Mouse (Mus musculus): Measurements from ENCODE around the gene Arfip1.

Gene Arfip1

DNA sequence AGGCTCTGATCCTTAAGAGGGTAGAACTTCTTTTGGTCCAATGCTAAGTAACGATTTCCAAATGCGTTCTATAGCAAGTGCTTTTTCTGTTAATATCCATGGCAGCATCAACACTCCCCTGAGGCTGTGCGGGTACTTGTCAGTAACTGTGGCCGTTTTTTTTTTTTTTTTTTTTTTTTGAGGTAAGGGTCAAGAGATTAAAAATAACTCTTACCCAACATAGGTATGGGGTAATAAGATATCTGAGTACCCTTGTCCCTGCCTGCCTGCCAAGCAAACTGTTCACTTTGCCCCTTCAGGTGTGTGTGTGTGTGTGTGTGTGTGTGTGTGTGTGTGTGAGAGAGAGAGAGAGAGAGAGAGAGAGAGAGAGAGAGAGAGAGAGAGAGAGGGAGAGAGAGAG is 98.1 kb downstream of the Arfip1 start:
- DNase-seq: no peak

DNA sequence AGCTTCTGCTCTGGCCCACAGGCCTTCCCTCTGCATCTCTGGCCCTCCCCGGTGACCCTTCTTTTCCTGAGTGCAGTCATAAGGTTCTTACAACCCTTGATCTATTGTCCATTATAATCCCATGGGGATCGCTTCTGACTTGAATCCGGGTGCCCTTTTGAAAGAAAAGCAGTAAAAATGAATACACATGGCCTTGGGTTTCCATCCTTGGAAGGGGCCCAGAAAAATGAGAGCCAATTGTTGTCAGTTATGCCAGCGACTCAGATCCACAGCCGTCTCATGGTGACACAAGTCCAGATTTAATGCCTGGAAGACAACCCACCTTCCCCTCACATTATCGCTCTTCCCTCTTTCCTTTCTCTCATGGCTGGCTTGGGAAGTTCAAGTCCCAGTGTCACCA is 100.3 kb downstream of the Arfip1 start:
- no peak for DNase-seq

DNA sequence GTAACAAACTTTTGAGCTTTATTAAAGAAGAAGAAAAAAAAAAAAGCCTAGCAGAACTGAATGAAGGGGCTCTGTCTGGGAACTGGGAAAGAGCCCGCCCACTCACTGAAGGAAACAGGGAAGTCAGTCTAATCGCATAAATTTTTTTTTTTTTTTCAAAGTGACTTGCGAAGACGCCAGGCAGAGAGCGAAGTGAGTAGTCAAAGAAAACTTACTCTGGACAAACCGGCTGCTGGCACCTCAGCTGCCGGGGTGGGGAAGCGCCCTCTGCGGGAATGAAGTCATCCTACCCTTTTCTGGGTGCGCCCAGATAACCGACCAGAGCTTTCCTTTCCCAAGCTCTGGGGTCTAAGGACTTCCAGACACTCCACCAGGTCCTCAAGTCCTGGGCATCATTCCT is 101.3 kb downstream of the Arfip1 start:
- DNase-seq: peak; percentile 61

DNA sequence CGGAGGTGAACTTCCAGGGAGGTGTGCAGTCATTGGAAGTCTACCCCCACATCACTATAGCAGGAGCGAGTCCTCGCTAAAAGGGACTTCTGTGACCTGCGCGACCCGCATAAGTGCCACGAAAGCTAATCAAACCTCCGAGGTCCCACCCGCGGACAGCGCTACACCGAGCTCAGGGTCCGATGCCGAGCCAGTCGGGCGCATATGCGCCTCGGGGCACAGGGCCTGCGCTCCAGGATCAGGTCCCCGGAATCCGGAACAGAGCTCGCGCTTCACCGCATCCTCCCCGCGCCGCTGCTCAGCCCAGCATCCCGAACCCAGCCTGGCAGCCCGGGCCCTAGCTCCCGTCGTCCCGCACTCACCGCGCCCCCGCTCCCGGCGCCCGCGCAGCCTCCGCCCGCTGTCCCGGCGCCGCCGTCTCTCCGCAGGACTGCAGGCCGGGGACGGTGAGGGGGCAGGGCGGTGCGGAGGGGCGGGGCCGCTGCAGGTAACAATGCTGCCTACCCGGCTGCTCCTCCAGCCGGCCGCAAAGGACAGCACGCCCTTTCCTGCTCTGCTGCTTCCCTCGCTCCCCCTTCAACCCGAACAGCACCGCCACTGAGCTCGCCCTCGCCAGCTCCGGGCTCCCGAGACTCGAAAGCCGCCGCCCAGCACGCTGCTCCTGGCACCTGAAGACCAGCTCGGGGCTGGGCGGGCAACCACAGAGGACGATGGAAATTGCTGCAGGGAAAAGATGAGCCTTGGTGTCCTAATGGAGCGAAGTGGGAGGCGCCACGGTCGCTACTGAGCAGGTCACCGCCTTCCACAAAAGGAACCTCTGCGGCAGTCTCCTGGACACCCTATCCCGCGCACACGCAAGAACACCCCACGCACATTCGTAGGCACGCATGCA is 102.2 kb downstream of the Arfip1 start, which contains the start of gene Fhdc1:
TSS of gene Fhdc1 (minus strand) at position 424 of the 892 bp plus-strand sequence.
- DNase-seq: peak; percentile 74

DNA sequence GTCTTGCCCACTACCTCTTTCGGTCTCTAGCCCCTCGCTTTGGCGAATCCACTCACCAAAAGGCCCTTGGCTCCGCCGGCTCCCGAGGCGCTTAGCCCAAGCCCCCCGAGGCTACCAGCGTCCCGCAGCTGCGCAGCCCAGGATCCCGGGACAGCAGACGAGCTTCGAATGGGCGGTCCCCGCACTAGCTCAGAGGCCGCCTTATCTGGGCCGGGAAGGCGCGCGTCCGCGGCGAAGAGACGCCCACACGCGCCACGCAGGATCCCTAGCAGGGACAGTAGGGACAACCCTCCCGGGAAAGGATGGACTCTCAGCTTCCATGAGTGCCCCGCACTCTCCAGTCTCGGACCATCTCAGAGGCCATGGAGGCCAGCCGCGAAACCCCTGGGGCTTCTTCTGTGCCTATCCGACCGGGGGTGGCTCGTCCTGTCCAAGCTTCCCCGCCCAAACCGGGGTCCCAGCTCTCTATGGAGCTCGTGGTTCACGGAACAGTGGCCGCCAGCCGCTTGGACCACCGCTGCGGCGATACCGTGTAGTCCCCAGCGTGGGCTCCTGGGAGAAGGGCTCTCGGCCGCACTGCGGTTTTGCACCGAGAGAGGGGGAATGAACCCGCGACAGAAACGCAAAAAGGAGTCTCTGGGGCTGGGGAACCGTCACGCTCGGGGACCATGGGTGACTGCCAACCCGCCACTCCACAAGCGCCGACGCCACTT is 103.0 kb downstream of the Arfip1 start:
- peak; percentile 67 for DNase-seq

DNA sequence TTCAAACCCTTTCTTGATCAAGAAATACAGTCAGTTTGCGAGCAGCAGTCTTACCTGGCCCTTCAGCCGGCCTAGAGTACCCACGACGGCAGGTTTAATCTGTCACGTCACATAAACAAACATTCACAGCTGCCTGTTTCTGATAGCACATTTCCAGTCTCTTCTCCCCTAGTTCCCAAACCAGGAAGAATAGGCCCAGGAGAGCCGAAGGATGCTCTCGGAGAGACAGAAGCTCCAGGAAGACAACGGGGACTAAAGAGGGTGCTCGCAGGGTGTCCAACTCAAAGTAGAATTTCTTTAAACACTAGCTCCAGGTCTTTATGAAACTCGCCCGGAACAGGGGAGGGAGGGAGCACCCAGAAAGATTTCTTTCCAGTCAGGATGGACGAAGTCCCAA is 103.5 kb downstream of the Arfip1 start:
- DNase-seq: no peak

DNA sequence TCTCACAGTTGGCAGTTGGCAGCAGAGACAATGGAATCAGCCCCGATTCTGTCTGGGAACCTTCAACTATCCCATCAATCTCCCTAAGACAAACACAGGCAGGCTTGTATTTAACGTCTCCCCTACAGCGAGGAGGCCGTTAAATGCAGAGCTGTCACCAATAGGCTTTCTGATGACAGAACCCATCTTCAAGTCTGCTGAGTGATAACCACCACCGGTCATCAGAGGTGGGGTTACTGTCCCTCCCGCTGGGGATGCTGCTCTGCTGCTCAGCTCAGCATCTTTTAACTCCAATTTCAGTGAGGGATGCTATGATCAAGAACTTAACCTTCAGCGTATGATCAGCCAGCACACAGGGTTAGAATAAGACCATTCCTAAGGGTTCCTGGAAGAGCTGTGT is 104.2 kb downstream of the Arfip1 start:
- no peak for DNase-seq

DNA sequence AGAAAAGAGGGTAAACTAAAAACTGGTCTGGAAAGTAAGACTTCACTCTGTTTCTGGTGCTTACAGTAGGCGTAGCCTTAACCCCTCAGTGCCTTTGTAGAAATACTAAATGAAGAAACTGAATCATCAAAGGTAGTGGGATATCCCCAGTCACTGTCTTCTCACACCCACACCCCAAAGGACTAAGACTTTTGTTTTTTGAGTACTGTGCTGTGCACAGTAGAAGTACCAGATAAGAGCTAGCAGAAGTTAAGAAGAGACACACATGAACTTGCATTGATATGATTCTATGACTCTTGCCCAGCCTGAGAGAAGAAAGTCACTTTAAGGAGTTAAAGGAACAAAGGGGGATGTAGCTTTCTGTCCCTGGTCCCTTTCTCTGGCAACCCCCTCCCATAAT is 104.9 kb downstream of the Arfip1 start:
- DNase-seq: no peak

DNA sequence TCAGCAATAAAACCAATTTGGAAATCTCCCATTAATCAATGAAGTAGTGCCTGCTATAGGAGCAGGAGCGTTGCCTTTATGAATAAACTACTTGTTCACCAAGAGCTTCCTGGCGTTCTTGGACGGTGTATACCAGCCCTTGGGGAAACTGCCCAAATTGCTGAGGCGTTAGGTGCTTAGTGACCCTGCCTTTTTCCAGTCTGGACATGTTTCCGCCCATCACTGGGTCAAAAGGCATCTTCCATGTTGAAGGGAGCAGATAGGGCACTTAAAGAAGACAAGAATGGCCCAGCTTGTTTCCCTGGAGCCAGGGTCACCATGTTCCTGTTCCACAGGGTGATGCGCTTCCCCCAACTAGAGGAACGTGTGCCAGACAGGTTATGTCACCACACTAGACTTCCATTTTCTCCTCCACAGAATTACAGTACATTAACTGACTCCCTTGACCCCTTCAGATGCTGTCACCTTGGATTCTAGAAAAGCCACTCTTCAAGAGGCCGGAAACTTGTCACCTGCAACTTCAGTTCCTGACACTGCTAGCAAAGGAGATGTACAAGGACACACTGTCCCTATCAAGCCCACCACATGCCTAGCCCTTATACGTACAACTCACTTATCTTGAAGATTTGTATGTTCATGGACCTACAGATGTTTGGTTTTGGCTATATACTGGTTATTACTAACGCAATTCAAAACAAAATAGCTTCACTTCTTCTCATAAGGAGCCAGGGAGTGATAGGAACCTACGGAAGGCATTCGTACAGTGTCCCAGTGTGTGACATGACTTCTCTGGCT is 107.2 kb downstream of the Arfip1 start:
- DNase-seq: no peak

DNA sequence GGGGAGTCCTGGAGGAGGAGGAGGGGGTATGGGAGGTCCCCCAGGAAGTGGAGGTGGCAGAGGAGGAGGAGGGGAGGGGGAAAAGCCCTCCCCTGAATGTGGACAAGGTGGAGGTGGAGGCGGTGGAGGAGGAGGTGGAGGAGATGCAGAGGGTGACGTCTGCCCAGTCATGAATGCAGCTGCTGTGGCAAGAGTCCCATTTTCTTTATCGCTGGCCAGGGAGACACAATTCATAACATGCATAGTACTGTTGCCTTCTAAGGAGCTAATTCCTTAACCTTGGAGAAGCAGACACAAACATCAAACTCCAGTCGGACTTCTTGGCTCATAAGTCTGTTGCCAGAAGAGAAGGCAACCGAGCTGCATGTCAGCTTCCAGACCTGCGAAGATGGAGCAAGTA is 108.0 kb downstream of the Arfip1 start:
- no peak for DNase-seq

DNA sequence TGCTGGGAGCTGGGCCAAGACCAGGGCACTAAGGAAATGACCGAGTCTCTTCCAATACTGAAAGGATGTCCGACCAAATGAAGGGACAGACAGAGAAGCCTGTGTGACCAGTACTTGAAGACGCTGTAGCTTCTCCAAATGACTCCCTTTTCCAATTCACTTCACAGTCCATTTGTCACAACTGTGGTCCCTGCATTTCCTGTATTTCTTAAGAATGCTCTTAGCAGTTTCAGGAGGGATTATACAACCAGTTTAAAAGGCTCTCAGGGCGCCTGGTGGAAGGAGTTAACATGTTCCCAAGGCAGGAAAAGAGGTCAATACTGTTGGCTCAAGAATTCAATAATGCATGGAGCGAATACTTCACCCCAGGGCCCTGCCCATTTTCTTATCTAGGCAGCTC is 109.5 kb downstream of the Arfip1 start:
- no peak for DNase-seq

DNA sequence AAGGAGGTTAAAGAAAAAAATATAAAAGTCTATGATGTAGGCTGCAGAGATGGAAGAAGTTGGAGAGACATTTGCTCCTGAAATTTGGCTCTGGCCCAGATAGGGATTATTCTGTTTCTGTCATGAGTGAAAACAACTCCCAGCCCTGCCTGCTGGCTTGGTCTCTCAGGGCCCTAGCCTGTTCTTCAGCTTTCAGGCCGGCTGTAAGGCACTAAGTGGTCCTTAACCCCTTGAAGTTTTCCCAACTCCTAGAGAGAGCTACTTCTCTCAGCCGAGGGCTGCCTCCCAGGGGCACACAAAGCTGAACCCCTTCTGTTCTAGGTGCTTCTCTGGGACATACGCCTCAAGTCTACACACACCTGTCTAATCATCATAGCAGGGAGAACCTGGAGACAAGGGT is 109.9 kb downstream of the Arfip1 start:
- DNase-seq: no peak

DNA sequence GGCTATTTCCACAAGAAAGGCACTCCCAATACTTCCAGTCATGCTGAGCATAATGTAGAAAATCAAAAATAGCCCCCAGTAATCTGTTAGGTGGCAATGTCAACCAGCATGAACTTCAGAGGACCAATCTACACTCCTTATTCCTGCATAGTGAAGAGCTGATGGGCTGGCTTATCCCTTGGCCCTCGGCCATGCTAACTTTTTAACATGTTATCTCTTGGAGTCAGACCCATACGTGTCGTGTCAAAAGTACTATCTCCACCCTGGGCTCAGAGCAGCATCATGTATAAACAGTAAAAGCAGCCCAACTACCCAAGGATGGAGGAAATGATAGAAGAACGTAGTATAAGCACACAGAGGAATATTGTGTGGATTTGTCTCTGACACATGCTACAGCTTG is 111.3 kb downstream of the Arfip1 start:
- DNase-seq: no peak

DNA sequence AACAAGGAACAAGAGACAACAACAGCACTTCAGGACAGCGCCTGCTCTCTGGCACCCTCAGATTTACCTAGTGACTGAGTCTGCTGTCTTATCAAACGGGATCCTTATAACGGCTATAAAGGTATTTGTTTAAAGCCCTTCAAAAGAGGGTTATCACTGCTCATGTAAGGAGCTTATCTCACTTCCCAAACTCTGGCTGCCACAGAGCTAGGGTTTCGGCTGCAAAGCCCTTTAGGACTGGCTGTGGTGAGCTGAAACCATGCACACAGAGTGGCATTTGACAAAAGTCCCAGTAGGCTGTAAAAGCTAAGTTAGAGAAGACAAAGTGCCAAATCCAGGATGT is 114.3 kb downstream of the Arfip1 start:
- DNase-seq: no peak

DNA sequence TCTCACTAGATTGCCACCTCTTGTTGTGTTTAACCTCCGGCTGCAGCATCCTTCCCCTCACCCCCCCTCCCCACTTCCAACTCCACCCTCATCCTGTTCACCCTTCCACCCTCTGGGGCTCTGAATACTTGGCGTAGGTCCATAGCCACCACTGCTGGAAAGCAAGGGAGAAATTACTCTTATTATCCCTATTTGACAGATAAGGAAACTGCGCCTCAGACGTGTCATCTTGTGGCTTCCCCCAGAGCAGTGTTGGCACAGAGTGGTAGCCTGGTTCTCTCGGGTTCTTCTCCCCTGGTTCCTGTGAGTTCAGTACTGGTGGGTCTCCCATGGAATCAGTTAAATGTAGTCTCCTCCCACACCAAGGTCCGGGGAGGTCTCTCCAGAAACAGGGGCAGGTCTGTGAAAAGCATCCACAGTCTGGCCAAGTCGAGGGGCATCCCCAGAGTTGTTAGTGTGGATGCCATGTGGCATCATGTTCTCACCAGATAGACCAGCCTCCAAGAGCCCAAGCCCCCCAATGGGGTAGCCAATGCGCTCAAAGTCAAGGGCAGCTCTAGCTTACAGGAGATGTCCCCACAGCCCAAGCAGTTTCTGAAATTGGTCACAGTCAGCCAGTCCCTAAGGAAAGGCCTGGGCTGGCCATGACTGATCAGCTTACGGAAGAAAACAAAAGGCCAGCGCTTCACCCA is 114.9 kb downstream of the Arfip1 start:
- peak; percentile 32 for DNase-seq

DNA sequence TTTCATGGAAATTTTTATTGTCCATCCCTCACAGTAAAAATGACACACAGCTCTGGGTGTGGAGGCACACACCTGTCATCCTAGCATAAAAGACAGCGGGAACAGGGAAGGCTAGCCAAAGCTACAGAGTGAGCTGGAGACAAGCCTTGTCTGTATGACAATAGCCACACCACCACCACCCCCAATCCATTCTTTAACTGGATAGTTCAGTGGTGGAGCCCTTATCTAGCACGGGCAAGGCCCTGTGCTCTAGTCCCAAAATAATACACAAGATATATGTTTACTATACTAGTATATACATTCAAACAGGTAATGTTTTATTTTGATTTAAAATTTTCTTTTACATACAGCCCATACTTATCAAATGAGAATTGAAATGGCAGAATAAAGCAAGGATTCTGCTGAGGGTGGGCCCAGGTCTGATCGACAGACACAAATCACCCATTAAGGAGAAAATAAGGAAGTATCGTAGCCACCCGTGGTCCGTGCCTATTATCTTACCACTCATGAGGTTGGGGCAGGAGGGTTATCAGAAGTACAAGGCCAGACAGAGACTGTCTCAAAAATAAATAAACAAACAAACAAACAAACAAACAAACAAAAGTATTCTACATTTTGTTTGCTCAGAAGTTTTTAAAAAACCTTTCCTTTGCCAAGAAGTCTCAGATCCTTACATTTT is 116.5 kb downstream of the Arfip1 start:
- DNase-seq: no peak

DNA sequence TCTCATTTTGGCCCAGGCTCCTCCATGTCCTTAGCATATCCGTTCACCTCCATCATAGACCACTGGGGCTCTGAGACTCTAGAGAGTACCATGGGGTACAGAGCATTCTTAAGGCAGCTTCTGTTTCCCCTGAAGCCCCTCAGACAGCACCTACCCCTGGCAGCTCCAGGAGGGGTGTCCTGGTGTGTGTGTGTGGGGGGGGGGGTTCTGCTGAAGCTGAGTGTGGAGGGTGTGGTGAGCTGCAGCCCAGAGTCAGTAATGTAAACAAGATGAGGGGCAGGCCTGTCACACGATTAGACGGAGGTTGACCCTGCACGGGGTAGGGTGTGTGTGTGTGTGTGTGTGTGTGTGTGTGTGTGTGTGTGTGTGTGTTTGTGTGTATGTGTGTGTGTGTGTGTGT is 120.7 kb downstream of the Arfip1 start:
- DNase-seq: no peak

DNA sequence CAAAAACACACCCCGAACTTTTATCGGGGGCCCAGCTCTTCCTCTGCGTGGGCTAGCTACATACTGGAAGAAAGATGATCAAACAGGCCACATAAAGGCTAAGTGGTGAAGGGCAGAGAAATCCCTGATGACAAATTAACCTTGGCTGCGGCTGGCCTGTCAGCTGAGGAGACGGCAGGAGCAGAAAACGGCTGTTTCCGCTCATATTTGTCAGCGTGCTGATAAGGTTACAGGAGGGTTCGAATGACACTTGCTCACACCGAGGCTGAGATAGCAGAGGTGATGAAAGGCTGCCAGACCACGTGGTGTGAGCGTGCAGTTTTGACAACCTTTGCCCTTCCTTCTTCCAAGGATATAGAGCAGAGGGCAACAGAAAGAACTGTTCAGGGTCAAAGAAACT is 121.5 kb downstream of the Arfip1 start:
- no peak for DNase-seq

DNA sequence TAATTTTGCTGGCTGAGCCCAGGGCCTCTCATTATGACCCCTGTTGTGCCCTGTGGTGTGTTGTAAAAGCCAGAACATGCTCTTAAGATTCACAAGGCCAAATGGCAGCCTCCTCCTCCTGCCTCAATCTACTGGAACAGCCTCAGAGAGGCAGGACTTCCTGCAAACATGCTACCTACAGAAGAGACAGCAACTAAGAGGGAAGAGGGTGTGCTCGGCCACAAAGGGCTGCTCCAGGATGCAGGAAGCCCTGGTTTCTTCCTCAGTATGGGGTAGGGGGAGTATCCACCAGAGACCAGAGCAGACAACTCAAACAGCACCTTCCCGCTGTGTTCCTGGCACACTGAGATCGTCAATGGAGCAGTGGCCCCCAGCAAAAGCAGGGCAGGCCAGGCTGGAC is 121.9 kb downstream of the Arfip1 start:
- no peak for DNase-seq

DNA sequence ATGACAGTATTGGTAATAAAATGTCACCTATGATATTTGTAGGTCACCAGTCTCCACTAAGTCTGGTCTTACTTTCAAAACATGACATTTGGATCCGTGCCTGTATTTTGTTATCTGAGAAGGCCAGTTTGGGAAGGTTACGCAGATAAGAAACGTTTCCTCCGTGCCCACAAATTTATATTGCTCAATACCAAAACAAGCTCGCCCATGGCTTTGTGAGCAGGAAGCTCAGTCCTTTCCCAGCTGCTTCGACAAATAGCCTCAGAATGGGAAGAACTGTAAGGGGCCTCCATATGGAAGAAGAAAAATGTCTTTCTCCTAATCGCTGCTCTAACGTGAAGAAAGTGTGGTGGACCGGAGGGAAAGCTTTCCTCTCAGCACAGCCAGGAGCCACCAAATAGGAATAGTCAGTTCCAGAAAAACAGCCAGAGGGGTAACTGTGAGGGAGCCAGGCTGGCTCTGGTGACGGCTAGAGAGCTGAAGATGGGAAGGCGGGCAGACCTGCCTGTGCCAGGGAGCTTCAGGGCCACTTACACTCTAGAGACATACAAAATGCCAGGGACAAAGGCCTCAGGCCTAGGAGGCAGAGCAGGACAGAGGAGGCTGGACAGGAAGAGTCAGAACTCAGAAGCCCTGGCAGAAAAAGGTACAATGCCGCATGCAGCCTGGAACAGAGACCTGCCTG is 126.5 kb downstream of the Arfip1 start:
- no peak for DNase-seq

DNA sequence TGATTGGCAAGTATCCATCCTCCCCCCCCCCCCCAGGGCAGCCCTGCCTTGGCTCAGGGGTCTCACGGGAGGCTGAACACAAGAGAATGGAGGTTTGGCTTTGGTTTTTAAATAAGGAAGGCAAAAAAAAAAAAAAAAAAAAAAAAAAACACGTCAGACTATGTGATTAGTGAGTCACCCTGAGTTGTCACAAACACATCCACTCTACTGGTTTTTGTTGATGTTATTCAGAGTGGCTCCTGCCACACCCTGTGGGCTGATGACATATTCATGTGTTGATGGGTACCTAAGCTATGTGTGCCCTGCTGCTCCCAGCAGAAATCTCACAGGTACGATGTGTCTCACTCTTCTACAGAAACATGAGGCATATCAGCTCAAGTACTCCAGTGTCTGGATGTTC is 131.8 kb downstream of the Arfip1 start:
- no peak for DNase-seq

DNA sequence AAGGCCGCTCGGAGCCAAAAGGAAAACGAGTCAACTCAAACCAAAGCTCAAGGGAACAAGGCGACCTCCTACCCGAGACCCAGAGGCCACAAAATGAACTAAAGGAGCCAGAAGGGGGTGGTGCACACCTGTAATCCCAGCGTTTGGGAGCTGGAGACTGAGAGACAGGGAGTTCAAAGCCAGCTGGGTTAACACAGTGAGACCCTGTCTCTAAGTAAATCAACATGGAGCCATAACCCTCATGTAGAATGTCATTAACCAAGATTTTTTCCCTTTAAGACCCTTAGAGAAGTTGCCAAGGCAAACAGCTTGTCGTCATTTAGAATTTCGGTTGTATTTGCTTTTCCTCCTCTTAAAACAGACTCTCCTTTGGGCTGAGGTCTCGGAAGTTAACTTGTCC is 133.4 kb downstream of the Arfip1 start:
- DNase-seq: no peak
